Mouse (Mus musculus) stomach, embryonic 16.5 days (tissue): ENCODE measurements around the gene Cyp21a1. TPM values are rescaled to one million over a fixed set of nuclear protein-coding genes. Genes with fewer than 3 reads are reported as not detected.
"Not testable (repeated sequence)": the region's sequence is repeated elsewhere in the genome, so short reads cannot be mapped to it uniquely, and the experiment has no call there.

Source experiments
- ATAC-seq: fragments of 200-750 bp; cut with Nextera tagmentation; 2 replicates; pipeline ENCODE4 v1.8.0; 2017; ENCODE audit warnings: moderate number of reproducible peaks, moderate TSS enrichment; ENCODE audit not compliant: insufficient read depth, low FRiP score
- H3K27ac ChIP-seq: fragments of 300-500 bp; sonication (generic); 2 replicates; pipeline ENCODE4 v1.5.1; 2014; ENCODE audit warnings: low read length
- H3K27me3 ChIP-seq: fragments of 300-500 bp; sonication (generic); 2 replicates; pipeline ENCODE4 v1.6.1; 2014; ENCODE audit warnings: low read length, control low read depth, mixed read lengths; ENCODE audit not compliant: control insufficient read depth, insufficient read depth
- H3K36me3 ChIP-seq: fragments of 300-500 bp; sonication (generic); 2 replicates; pipeline ENCODE4 v1.6.1; 2014; ENCODE audit warnings: low read length; ENCODE audit not compliant: control insufficient read depth, insufficient read depth
- H3K4me1 ChIP-seq: fragments of 300-500 bp; sonication (generic); 2 replicates; pipeline ENCODE4 v1.6.1; 2014; ENCODE audit warnings: low read length, control low read depth, mixed read lengths; ENCODE audit not compliant: control insufficient read depth, insufficient read depth
- H3K4me2 ChIP-seq: fragments of 300-500 bp; sonication (generic); 2 replicates; pipeline ENCODE4 v1.6.1; 2014; ENCODE audit warnings: low read depth, low read length, mixed read lengths
- H3K4me3 ChIP-seq: fragments of 300-500 bp; sonication (generic); replicated peaks from 2 replicates; pipeline ENCODE4 v1.5.1; 2014; ENCODE audit warnings: mild to moderate bottlenecking, low read length
- H3K9ac ChIP-seq: fragments of 300-500 bp; sonication (generic); 2 replicates; pipeline ENCODE4 v1.6.1; 2014; ENCODE audit warnings: low read length
- H3K9me3 ChIP-seq: fragments of 300-500 bp; sonication (generic); replicated peaks from 2 replicates; pipeline ENCODE4 v1.6.1; 2016; ENCODE audit warnings: low read length, control low read depth; ENCODE audit not compliant: control insufficient read depth
- WGBS: fragments of 180-500 bp; shearing (Covaris S2); extraction: QIAGEN DNeasy Blood & Tissue Kit; methylation state at CpG from one replicate; pipeline ENCODE4 v1.1.7; 2014; 5-methylcytosine and 5-hydroxymethylcytosine counted together
- polyA plus RNA-seq: library from polyadenylated mRNA; unstranded; fragments of >200 nt; fragmentation: Nextera tagmentation; extraction: Ambion mirVana; gene quantifications from 2 replicates; pipeline ENCODE4 v1.2.1, GENCODE M21; 2015

The Cyp21a1 gene
- polyA plus RNA-seq, 1 experiment from 2014 or later, result 6.9 TPM

DNA sequence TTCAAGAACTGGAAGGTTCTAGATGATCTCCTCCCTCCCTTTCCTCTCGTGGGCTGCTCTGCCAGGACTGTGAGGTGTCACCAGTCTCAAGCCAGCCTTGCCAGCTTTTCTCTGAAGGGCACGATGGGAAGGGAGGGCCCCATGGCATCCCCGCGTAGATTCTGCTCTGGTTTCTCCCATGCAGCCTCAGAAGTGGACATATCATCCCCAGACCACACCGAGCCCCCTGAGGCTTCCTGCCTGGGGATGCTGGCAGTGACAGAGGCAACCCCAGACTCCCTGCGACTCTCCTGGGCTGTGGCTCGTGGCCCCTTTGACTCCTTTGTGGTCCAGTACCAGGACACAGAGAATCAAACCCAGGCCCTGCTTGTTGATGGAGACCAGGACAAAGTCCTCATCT lies 6.3 kb downstream of the Cyp21a1 start:
- not testable (repeated sequence) for ATAC-seq, H3K9ac ChIP-seq, H3K9me3 ChIP-seq, H3K4me2 ChIP-seq, H3K4me1 ChIP-seq, H3K36me3 ChIP-seq, H3K27me3 ChIP-seq, H3K4me3 ChIP-seq, H3K27ac ChIP-seq
- 82% methylated on average over 6 of the region's 7 CpGs for WGBS

GRCm38 (mm10) chr17:34797211-34797995 lies 7.0 kb downstream of the Cyp21a1 start:
- not testable (repeated sequence) for H3K9ac ChIP-seq, ATAC-seq, H3K27me3 ChIP-seq, H3K36me3 ChIP-seq, H3K4me1 ChIP-seq, H3K9me3 ChIP-seq, H3K4me3 ChIP-seq, H3K27ac ChIP-seq, H3K4me2 ChIP-seq
- 78% methylated on average over 10 of the region's 10 CpGs for WGBS

DNA sequence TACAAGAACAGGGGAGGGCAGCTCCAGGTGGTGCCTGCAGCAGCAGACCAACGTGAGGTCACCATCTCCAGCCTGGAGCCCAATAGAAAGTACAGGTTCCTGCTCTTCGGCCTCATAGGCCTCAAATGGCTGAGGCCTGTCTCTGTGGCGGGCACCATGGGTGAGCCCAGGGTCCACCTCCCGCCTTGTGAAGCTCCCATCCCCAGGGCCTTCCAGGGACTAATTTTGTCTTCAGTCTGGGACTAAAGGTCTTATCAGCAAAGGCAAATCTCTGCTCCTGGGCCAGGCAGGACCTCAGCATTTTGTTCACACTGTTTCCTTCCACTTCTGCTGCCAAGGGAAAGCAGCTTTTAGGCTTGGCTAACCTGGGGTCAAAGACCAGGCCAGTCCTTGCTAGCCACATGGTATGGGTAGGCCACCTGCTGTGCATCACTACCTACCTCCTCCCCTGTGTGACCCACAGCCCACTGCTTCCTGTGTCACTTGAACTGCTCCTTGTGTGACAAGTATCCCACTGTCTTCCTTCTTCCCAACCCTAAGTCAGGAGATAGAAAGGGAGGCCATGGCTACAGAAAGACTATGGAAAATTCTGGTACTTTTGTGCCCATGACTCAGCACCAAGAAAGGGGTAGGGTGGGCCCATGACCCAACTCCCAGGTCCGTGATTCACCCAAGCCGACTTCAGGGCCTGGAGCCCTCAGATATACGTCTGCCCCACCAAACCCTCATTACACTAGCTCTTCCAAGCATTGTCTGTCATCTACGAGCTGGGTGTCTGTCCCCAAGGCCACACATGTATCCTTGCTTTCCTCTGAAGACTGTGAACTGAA lies 7.8 kb downstream of the Cyp21a1 start:
- Histone ChIP-seq H3K4me1 (no peaks in the 10 kb centered on the region), H3K27ac (no peak overlapping the region), H3K27me3 (no peaks in the 10 kb centered on the region), H3K9ac (no peak overlapping the region), H3K4me3 (no peak overlapping the region), H3K4me2 (no peak overlapping the region), H3K9me3 (0 out of 2 replicates have a peak, but pooled peaks cover 3% of the 10 kb centered on the region), H3K36me3 (no peaks in the 10 kb centered on the region)
- no peak for ATAC-seq
- 86% methylated on average over 8 of the region's 8 CpGs for WGBS

GRCm38 (mm10) chr17:34795633-34796032 lies 8.7 kb downstream of the Cyp21a1 start:
- Histone ChIP-seq H3K27me3 (no peaks in the 10 kb centered on the region), H3K4me1 (no peaks in the 10 kb centered on the region), H3K4me2 (no peak overlapping the region), H3K4me3 (no peak overlapping the region), H3K9ac (no peak overlapping the region), H3K9me3 (0 out of 2 replicates have a peak, but pooled peaks cover 3% of the 10 kb centered on the region), H3K36me3 (no peaks in the 10 kb centered on the region), H3K27ac (no peak overlapping the region)
- 62% methylated on average over 9 of the region's 9 CpGs for WGBS
- no peak for ATAC-seq

GRCm38 (mm10) chr17:34795016-34795415 lies 9.3 kb downstream of the Cyp21a1 start:
- H3K4me2 ChIP-seq, result no peak overlapping the region
- H3K4me3 ChIP-seq, result no peak overlapping the region
- H3K9ac ChIP-seq, result no peak overlapping the region
- no peak for ATAC-seq
- no peak overlapping the region for H3K27ac ChIP-seq
- no peaks in the 10 kb centered on the region for H3K4me1 ChIP-seq
- H3K36me3 ChIP-seq, result no peaks in the 10 kb centered on the region
- no peaks in the 10 kb centered on the region for H3K27me3 ChIP-seq
- 78% methylated on average over 10 of the region's 10 CpGs for WGBS
- 0 out of 2 replicates have a peak, but pooled peaks cover 3% of the 10 kb centered on the region for H3K9me3 ChIP-seq

- H3K9ac ChIP-seq, result no peak overlapping the region
- H3K27ac ChIP-seq, result no peak overlapping the region
- no peak overlapping the region for H3K4me2 ChIP-seq
- H3K9me3 ChIP-seq, result no peaks in the 10 kb centered on the region; the same call in 1 of the 2 replicates
- ATAC-seq, result no peak
- no peaks in the 10 kb centered on the region for H3K36me3 ChIP-seq
- 69% methylated on average over 9 of the region's 9 CpGs for WGBS
- no peaks in the 10 kb centered on the region for H3K27me3 ChIP-seq
- no peak overlapping the region for H3K4me3 ChIP-seq
- no peaks in the 10 kb centered on the region for H3K4me1 ChIP-seq
Measured at GRCm38 (mm10) chr17:34777680-34778325, 26.6 kb downstream of the Cyp21a1 start.

DNA sequence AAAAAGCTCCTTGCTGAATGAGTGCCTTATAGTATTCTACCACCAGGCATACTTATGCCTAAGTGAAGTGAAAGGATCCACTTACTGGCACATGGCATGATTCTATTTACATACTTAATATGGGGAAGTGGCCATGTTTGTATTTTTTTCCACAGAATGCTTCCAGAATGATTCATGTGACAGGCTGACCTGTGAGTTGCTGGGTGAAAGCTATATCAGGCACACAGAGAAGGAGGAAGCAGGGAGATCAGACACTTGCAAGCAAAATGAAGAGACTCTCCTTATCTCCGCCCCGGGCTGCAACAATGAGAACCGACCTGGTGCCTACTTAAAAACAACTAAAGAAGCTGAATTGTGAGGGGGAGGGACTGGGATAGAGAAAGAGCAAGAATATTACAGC lies 42.9 kb downstream of the Cyp21a1 start:
- Histone ChIP-seq H3K9ac (no peak overlapping the region), H3K36me3 (no peaks in the 10 kb centered on the region), H3K4me3 (no peak overlapping the region), H3K4me1 (no peaks in the 10 kb centered on the region), H3K4me2 (no peak overlapping the region), H3K27me3 (no peaks in the 10 kb centered on the region), H3K9me3 (no peaks in the 10 kb centered on the region), H3K27ac (no peak overlapping the region)
- no peak for ATAC-seq
- 66% methylated on average over 3 of the region's 3 CpGs for WGBS
